Mouse (Mus musculus): ENCODE results near the gene Pde10a.

DNA sequence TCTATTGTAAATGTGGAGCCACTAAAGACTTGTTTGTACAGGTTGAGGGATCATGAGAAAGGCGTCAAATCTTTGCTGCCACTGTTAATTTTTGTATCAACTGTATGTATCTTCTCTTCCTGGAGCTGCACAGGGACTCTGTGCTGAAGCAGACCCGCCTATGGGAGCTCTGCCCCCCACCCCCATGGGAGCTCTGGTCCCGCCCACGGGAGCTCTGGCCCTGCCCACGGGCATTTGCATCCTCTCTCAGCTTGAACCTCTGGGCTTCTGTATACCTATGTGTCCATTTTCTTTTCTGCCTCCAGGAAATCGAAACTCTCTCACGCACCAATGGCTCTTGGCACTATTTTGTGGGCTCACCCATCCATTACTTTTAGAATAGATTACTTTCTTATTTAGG is 203.5 kb downstream of the Pde10a start:
- TF ChIP-seq CTCF (IDR thresholded peaks at IDR 0.05; ENCODE audit: extremely low read depth, insufficient read length, insufficient replicate concordance, low read depth, low read length) (no peak), POLR2A (IDR thresholded peaks at IDR 0.05; ENCODE audit: low read depth, low read length) (no peak)

Data from small intestine, adult 2 months (tissue).